Mouse (Mus musculus) embryonic facial prominence, embryonic 11.5 days (tissue): ENCODE measurements around the gene Mtnr1b. TPM values are rescaled to one million over a fixed set of nuclear protein-coding genes. Genes with fewer than 3 reads are reported as not detected.

Experiments used
- ATAC-seq: fragments of 200-750 bp; cut with Nextera tagmentation; replicated peaks from 2 replicates; pipeline ENCODE4 v1.8.0; 2017; ENCODE audit warnings: low read depth; ENCODE audit not compliant: insufficient number of reproducible peaks, low FRiP score, low TSS enrichment
- DNase-seq: peaks from one replicate; pipeline ENCODE4 v3.0.0-alpha.2; 2015; ENCODE audit warnings: low spot score
- H3K27ac ChIP-seq: fragments of 300-500 bp; sonication (generic); replicated peaks from 2 replicates; pipeline ENCODE4 v1.5.1; 2014; ENCODE audit warnings: mild to moderate bottlenecking, low read depth, low read length, control low read depth
- H3K27me3 ChIP-seq: fragments of 300-500 bp; sonication (generic); 2 replicates; pipeline ENCODE4 v1.6.1; 2014; ENCODE audit warnings: mild to moderate bottlenecking, low read length, moderate library complexity, mixed read lengths; ENCODE audit not compliant: control insufficient read depth, insufficient read depth
- H3K36me3 ChIP-seq: fragments of 300-500 bp; sonication (generic); replicated peaks from 2 replicates; pipeline ENCODE4 v1.6.1; 2014; ENCODE audit warnings: low read depth, mild to moderate bottlenecking, low read length, moderate library complexity, mixed read lengths; ENCODE audit not compliant: control insufficient read depth, insufficient read depth
- H3K4me1 ChIP-seq: fragments of 300-500 bp; sonication (generic); 2 replicates; pipeline ENCODE4 v1.6.1; 2014; ENCODE audit warnings: low read length, mixed read lengths; ENCODE audit not compliant: control insufficient read depth, insufficient read depth
- H3K4me2 ChIP-seq: fragments of 300-500 bp; sonication (generic); 2 replicates; pipeline ENCODE4 v1.6.1; 2014; ENCODE audit warnings: low read depth, mild to moderate bottlenecking, control low read depth, low read length, moderate library complexity
- H3K4me3 ChIP-seq: fragments of 300-500 bp; sonication (generic); 2 replicates; pipeline ENCODE4 v1.5.1; 2014; ENCODE audit warnings: low read depth, low read length, control low read depth
- H3K9ac ChIP-seq: fragments of 300-500 bp; sonication (generic); replicated peaks from 2 replicates; pipeline ENCODE4 v1.6.1; 2014; ENCODE audit warnings: mild to moderate bottlenecking, control low read depth, low read length
- H3K9me3 ChIP-seq: fragments of 300-500 bp; sonication (generic); replicated peaks from 2 replicates; pipeline ENCODE4 v1.6.1; 2016; ENCODE audit warnings: mild to moderate bottlenecking, low read length, inconsistent platforms, mixed read lengths; ENCODE audit not compliant: control insufficient read depth
- WGBS: fragments of 180-500 bp; shearing (Covaris S2); extraction: QIAGEN DNeasy Blood & Tissue Kit; methylation state at CpG from one replicate; pipeline ENCODE4 v1.1.7; 2014; 5-methylcytosine and 5-hydroxymethylcytosine counted together
- polyA plus RNA-seq: library from polyadenylated mRNA; unstranded; fragments of >200 nt; fragmentation: Nextera tagmentation; extraction: Ambion mirVana; gene quantifications from 2 replicates; pipeline ENCODE4 v1.2.1, GENCODE M21; 2014

Gene Mtnr1b
- polyA plus RNA-seq, 1 experiment from 2014 or later = not detected

- ATAC-seq (no peak), DNase-seq (no peak)
- Histone ChIP-seq H3K4me1 (no peaks in the 10 kb centered on the region), H3K4me3 (no peak overlapping the region), H3K9ac (no peak overlapping the region), H3K27ac (no peak overlapping the region), H3K36me3 (no peaks in the 10 kb centered on the region), H3K4me2 (no peak overlapping the region), H3K9me3 (no peaks in the 10 kb centered on the region), H3K27me3 (no peaks in the 10 kb centered on the region)
- WGBS = 65% methylated on average over 2 of the region's 2 CpGs
Observed at GRCm38 (mm10) chr9:15898112-15898511, 23.8 kb upstream of the Mtnr1b start.

GRCm38 (mm10) chr9:15886756-15887155, 12.4 kb upstream of the Mtnr1b start:
- Histone ChIP-seq H3K4me1 (no peaks in the 10 kb centered on the region), H3K9me3 (no peaks in the 10 kb centered on the region), H3K4me3 (no peak overlapping the region), H3K27ac (no peak overlapping the region), H3K27me3 (no peaks in the 10 kb centered on the region), H3K36me3 (no peaks in the 10 kb centered on the region), H3K9ac (no peak overlapping the region), H3K4me2 (no peak overlapping the region)
- DNase-seq (no peak), ATAC-seq (no peak)
- 83% methylated on average over 5 of the region's 5 CpGs for WGBS

- H3K4me2 ChIP-seq = no peak overlapping the region
- no peak overlapping the region for H3K9ac ChIP-seq
- no peaks in the 10 kb centered on the region for H3K27me3 ChIP-seq
- no peak overlapping the region for H3K27ac ChIP-seq
- H3K4me3 ChIP-seq = no peak overlapping the region
- H3K9me3 ChIP-seq = no peaks in the 10 kb centered on the region
- H3K36me3 ChIP-seq = no peaks in the 10 kb centered on the region
- DNase-seq = no peak
- no peak for ATAC-seq
- no peaks in the 10 kb centered on the region for H3K4me1 ChIP-seq
Observed at GRCm38 (mm10) chr9:15880754-15881153, 6.4 kb upstream of the Mtnr1b start.

GRCm38 (mm10) chr9:15880160-15880603, 5.8 kb upstream of the Mtnr1b start:
- Histone ChIP-seq H3K4me1 (no peaks in the 10 kb centered on the region), H3K27ac (no peak overlapping the region), H3K27me3 (no peaks in the 10 kb centered on the region), H3K9me3 (no peaks in the 10 kb centered on the region), H3K36me3 (no peaks in the 10 kb centered on the region), H3K4me3 (no peak overlapping the region), H3K9ac (no peak overlapping the region), H3K4me2 (no peak overlapping the region)
- ATAC-seq (no peak), DNase-seq (peak; percentile 53)
- WGBS = 26% methylated on average over 3 of the region's 3 CpGs

GRCm38 (mm10) chr9:15870013-15870412, 4.3 kb downstream of the Mtnr1b start:
- 55% methylated on average over 4 of the region's 4 CpGs for WGBS
- ATAC-seq (no peak), DNase-seq (no peak)
- Histone ChIP-seq H3K9me3 (no peaks in the 10 kb centered on the region), H3K9ac (no peak overlapping the region), H3K36me3 (no peaks in the 10 kb centered on the region), H3K4me1 (no peaks in the 10 kb centered on the region), H3K27ac (no peak overlapping the region), H3K4me3 (no peak overlapping the region), H3K27me3 (peaks cover 2% of the 10 kb centered on the region; the same call in 1 of the 2 replicates), H3K4me2 (no peak overlapping the region)

- H3K27me3 ChIP-seq = 0 out of 2 replicates have a peak, but pooled peaks cover 2% of the 10 kb centered on the region
- H3K27ac ChIP-seq = no peak overlapping the region
- H3K4me2 ChIP-seq = no peak overlapping the region
- ATAC-seq (no peak), DNase-seq (no peak)
- H3K36me3 ChIP-seq = no peaks in the 10 kb centered on the region
- WGBS = 72% methylated on average over 4 of the region's 4 CpGs
- no peaks in the 10 kb centered on the region for H3K4me1 ChIP-seq
- H3K9ac ChIP-seq = no peak overlapping the region
- no peaks in the 10 kb centered on the region for H3K9me3 ChIP-seq
- no peak overlapping the region for H3K4me3 ChIP-seq
Observed at GRCm38 (mm10) chr9:15869456-15869855, 4.9 kb downstream of the Mtnr1b start.

- Histone ChIP-seq H3K4me1 (no peaks in the 10 kb centered on the region), H3K36me3 (no peaks in the 10 kb centered on the region), H3K4me2 (no peak overlapping the region), H3K9ac (no peak overlapping the region), H3K9me3 (no peaks in the 10 kb centered on the region), H3K4me3 (no peak overlapping the region), H3K27me3 (no peaks in the 10 kb centered on the region), H3K27ac (no peak overlapping the region)
- ATAC-seq (no peak), DNase-seq (no peak)
- WGBS = 69% methylated on average over 10 of the region's 10 CpGs
Observed at GRCm38 (mm10) chr9:15866280-15867072, 7.9 kb downstream of the Mtnr1b start.

GRCm38 (mm10) chr9:15861402-15861801, 13.0 kb downstream of the Mtnr1b start:
- no peak for DNase-seq
- H3K4me2 ChIP-seq = no peak overlapping the region
- no peaks in the 10 kb centered on the region for H3K36me3 ChIP-seq
- H3K9ac ChIP-seq = no peak overlapping the region
- no peaks in the 10 kb centered on the region for H3K27me3 ChIP-seq
- no peak overlapping the region for H3K27ac ChIP-seq
- no peaks in the 10 kb centered on the region for H3K4me1 ChIP-seq
- no peak overlapping the region for H3K4me3 ChIP-seq
- WGBS = 78% methylated on average over 5 of the region's 5 CpGs
- ATAC-seq = no peak
- no peaks in the 10 kb centered on the region for H3K9me3 ChIP-seq
